Mouse (Mus musculus) CD8-positive naive resting alpha-beta T cell, adult 2 months (primary cell): ENCODE measurements around the gene Gapt.

ENCODE experiments used
- DNase-seq, 2 experiments: peaks; one replicate each; pipeline ENCODE4 v3.0.0; 2022; ENCODE audit warnings: low read depth in 2 of 2, low spot score in 2 of 2

Gapt gene

DNA sequence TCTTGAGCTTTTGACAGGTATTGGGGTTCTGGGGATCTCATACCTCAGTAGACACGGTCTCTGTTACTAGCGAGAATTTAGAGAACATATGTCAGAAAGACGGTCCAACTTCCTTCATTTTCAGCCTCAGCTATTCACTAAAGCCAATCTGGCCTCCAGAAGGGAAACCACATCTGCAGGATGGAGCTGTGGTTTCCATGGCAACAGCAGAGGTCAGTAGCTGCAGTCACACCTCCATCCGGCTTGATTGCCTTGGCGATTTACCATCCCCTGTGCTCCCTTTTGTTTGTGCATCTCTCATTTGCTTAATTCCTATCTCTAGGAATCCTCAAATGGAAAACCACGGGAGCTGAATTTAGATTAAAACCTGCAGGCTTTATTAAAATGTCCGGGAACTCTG, 10.3 kb downstream of the Gapt start:
- DNase-seq, result no peak

- no peak for DNase-seq
Observed at GRCm38 (mm10) chr13:110342602-110343001, 14.4 kb downstream of the Gapt start.

DNA sequence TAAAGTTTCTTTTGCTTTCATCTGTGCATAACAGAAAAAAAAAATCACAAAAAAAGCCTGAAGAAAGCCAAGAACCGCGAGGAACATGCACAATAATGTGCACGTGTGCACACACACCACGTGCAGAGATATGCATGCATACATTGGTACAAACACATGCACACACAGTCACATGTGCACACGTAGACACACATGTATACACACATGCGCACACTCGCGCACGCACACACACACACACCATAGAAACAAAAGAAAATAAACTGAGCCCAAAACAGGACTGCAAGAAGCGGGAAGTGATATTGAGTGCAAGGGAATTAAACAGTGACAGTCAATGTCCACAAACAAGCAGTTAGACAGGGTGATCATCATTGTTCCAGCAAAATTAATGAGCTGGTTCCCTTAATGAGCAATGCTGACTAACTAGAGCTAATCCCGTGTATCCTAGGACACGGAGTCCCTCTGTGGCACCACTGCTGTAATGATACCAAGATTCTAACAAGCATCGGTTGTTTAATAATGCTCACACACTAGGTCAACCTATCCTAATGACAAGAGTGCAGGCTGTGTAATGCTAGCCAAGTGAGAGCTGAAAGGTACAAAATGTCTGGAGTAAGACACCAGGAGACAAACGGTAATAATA, 23.9 kb downstream of the Gapt start:
- no peak for DNase-seq

- no peak for DNase-seq
Observed at GRCm38 (mm10) chr13:110318746-110319145, 38.3 kb downstream of the Gapt start.

DNA sequence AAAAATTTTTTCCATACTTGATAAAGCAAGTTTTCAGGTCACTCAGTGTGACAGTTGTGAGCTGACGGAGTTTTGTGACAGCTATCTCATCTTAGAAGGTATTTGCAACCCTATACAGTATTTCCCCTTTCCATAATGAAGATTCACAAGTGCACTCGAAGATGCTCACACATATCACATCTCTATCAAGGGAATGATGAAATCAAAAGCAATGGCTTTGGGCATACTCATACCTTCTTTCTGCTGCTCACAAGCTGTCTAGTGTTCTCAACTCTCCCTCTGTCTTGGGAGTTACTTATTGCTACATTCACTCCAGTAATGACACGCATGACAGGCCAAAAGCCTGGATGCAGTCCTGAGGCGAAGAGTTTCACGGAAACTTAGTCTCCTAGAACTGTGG, 49.8 kb downstream of the Gapt start:
- no peak for DNase-seq
